Mouse (Mus musculus): ENCODE measurements around the gene Zfp830.

Zfp830 gene

GRCm38 (mm10) chr11:82763742-82764437, at the start of gene Zfp830, which contains the start of gene Cct6b:
Gene Zfp830 (plus strand): TSS chr11:82764345.
Gene Cct6b (minus strand): TSS chr11:82764321.
- peak; percentile 93 for DNase-seq (ENCODE audit: low spot score)

GRCm38 (mm10) chr11:82719294-82719693, 44.9 kb upstream of the Zfp830 start:
- no peak for DNase-seq (ENCODE audit: low spot score)

- no peak for DNase-seq (ENCODE audit: low spot score)
Observed at GRCm38 (mm10) chr11:82726862-82727261, 37.3 kb upstream of the Zfp830 start.

GRCm38 (mm10) chr11:82734227-82734626, 29.9 kb upstream of the Zfp830 start:
- DNase-seq (ENCODE audit: low spot score): no peak

GRCm38 (mm10) chr11:82739006-82739405, 25.1 kb upstream of the Zfp830 start:
- DNase-seq (ENCODE audit: low spot score): no peak

GRCm38 (mm10) chr11:82746138-82746537, 18.0 kb upstream of the Zfp830 start:
- peak; percentile 65 for DNase-seq (ENCODE audit: low spot score)

GRCm38 (mm10) chr11:82746857-82747366, 17.2 kb upstream of the Zfp830 start:
- peak; percentile 41 for DNase-seq (ENCODE audit: low spot score)

- DNase-seq (ENCODE audit: low spot score): no peak
Observed at GRCm38 (mm10) chr11:82752349-82753115, 11.6 kb upstream of the Zfp830 start.

GRCm38 (mm10) chr11:82755919-82756318, 8.2 kb upstream of the Zfp830 start:
- no peak for DNase-seq (ENCODE audit: low spot score)

GRCm38 (mm10) chr11:82762286-82762829, 1.8 kb upstream of the Zfp830 start:
- no peak for DNase-seq (ENCODE audit: low spot score)

- DNase-seq (ENCODE audit: low spot score): no peak
Observed at GRCm38 (mm10) chr11:82763261-82763660, 884 bp upstream of the Zfp830 start.

GRCm38 (mm10) chr11:82764438-82764924, 336 bp downstream of the Zfp830 start:
- DNase-seq (ENCODE audit: low spot score): no peak

GRCm38 (mm10) chr11:82780134-82780533, 16.0 kb downstream of the Zfp830 start:
- DNase-seq (ENCODE audit: low spot score): no peak

GRCm38 (mm10) chr11:82780983-82781903, 17.1 kb downstream of the Zfp830 start, which contains the start of gene Lig3:
Gene Lig3 (plus strand): TSS chr11:82781108.
- peak; percentile 84 for DNase-seq (ENCODE audit: low spot score)

GRCm38 (mm10) chr11:82782197-82782596, 18.1 kb downstream of the Zfp830 start:
- no peak for DNase-seq (ENCODE audit: low spot score)

- no peak for DNase-seq (ENCODE audit: low spot score)
Observed at GRCm38 (mm10) chr11:82783453-82783852, 19.3 kb downstream of the Zfp830 start.

- no peak for DNase-seq (ENCODE audit: low spot score)
Observed at GRCm38 (mm10) chr11:82806656-82807055, 42.5 kb downstream of the Zfp830 start.

GRCm38 (mm10) chr11:82807370-82807769, 43.2 kb downstream of the Zfp830 start:
- no peak for DNase-seq (ENCODE audit: low spot score)

GRCm38 (mm10) chr11:82808485-82808884, 44.3 kb downstream of the Zfp830 start:
- DNase-seq (ENCODE audit: low spot score): no peak

Data from c-Kit-positive CD71-positive TER-119-positive erythroid progenitor cells, embryonic 14.5 days (primary cell).